Mouse (Mus musculus): ENCODE results near the gene Cks2.

The Cks2 gene

GRCm38 (mm10) chr13:51641424-51641823 lies 3.6 kb upstream of the Cks2 start:
- no peak for DNase-seq

- DNase-seq = peak; percentile 47
Observed at GRCm38 (mm10) chr13:51642171-51642778, 2.8 kb upstream of the Cks2 start.

DNA sequence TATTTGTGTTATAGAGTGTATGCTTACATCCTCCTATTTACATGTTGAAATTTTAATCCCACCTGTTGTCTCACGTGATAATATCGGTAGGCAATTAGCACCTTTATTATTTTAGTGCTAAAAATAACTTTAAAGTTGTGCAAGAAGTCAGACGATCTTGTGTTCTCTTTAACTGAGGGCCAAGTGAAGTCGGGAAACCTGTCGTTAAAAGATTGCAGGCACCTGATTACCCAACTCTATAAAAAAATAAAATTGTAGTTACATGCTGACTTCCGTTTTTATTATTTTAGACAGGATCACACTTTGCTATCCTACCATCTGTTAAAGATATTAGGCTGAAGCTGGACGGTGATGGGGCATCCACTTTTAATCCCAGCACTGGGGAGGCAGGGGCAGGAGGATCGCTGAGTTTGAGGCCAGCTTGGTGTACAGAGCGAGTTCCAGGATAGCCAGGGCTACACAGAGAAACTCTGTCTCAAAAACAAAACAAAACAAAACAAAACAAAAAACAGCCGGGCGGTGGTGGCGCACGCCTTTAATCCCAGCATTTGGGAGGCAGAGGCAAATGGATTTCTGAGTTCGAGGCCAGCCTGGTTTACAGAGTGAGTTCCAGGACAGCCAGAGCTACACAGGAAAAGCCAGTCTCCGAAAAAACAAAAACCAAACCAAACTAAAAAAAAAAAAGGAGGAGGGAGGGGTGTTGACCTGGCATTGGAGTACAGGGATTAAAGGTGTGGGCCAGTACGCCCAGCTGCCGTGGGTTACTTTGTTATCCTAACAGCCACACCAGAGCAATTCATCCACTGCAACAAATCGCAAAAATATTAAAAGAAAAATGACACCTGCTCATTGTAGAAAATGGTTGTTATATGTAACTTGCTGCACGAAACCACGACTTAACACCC lies 856 bp upstream of the Cks2 start:
- no peak for DNase-seq

GRCm38 (mm10) chr13:51645872-51646271 lies 840 bp downstream of the Cks2 start:
- DNase-seq = peak; percentile 40

DNA sequence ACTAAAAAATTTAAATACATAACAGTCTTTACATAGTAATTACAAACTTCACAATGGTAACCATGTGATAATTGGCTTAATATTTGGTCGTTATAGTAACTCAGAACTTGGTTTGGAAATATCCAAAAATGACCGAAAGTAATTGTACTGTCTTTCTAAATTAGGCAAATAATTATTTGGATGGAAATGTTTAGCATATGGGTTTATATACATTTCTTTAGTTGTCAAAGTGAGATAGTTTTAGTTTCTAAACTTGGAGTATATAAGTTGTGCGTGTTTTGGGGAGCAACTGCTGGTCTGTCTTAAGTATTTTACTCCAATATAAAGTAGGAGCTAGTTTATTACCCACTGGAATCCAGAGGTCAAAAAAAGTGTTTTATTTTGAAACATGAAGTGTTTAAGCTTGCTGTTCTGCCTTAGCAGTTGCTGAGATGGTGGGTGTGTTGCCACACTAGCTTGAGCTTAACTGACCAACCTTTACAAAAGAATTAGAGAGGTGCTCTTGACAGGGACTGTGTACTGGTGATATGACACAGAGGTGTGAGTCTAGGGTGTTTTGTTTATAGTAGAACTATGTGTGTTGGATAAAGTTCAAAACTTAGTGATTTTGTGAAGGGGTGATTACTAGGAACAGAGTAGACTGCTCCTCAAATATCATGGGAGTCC lies 1.5 kb downstream of the Cks2 start:
- DNase-seq = no peak

DNA sequence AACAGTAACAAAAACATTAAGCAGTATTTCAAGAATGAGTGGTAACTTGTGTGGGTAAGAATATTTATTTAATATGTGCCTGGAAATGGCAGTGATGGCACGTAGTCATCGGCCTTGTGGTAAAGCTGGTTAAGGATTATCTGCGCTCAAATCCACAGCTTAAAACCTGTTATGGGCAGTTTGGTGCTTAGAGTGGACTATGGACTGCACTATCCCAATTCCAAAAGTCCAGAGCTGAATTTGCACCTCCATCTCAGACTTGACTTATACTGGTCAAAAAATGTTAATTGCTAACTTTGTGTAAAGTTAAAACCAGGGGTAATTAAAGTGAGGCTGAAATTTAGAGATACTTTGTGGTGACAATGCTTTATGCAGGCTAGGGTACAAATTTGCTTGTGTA lies 2.7 kb downstream of the Cks2 start:
- DNase-seq = peak; percentile 45

- no peak for DNase-seq
Observed at GRCm38 (mm10) chr13:51648237-51648636, 3.2 kb downstream of the Cks2 start.

DNA sequence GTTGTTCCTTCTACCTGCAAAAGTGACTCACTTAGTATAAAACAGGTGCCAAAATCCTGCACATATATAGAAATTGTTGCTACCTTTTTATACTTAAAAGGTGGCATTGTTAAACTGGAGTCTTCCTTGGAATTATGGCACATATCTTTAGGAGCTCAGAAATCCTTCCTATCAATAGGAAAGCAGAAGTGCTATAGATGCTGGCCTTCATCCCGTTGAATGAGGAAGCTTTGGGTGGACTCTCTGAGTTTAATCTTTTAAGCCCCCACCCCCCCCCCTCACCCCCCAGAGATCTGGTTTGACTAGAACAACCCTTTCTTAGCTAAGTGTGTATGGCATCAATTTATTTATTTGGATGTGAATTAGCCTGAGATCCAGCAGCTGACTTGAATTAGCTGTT lies 4.7 kb downstream of the Cks2 start:
- DNase-seq = no peak

- DNase-seq = peak; percentile 96
Observed at GRCm38 (mm10) chr13:51651408-51652064, 6.5 kb downstream of the Cks2 start, which contains the start of gene Secisbp2. Secisbp2 (plus strand) TSS chr13:51651697.

GRCm38 (mm10) chr13:51653159-51653558 lies 8.1 kb downstream of the Cks2 start:
- DNase-seq = no peak

DNA sequence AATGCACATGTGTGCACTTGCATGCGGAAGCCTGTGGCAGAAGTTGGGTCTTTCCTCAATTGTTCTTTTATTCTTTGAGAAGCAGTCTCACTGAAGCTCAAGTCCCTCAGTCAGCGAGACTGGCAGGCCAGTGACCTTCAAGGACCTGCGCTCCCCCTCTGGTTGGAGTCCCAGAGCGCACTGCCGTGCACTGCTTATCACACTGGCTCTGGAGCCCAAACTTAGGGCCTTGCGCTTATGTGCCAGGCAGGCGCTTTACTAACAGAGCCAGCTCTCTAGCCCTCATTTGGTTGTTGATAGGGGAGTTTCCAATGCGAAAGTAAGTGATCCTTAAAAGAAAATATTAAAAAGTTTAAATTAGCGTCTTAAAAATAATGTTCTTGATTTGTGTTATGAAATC lies 8.9 kb downstream of the Cks2 start:
- DNase-seq = no peak

- DNase-seq = peak; percentile 44
Observed at GRCm38 (mm10) chr13:51656516-51657235, 11.6 kb downstream of the Cks2 start.

GRCm38 (mm10) chr13:51658094-51658493 lies 13.1 kb downstream of the Cks2 start:
- no peak for DNase-seq

GRCm38 (mm10) chr13:51659573-51659972 lies 14.5 kb downstream of the Cks2 start:
- no peak for DNase-seq

- no peak for DNase-seq
Observed at GRCm38 (mm10) chr13:51663561-51663960, 18.5 kb downstream of the Cks2 start.

- DNase-seq = peak; percentile 50
Observed at GRCm38 (mm10) chr13:51668195-51668594, 23.2 kb downstream of the Cks2 start.

GRCm38 (mm10) chr13:51676641-51677040 lies 31.6 kb downstream of the Cks2 start:
- DNase-seq = no peak

DNA sequence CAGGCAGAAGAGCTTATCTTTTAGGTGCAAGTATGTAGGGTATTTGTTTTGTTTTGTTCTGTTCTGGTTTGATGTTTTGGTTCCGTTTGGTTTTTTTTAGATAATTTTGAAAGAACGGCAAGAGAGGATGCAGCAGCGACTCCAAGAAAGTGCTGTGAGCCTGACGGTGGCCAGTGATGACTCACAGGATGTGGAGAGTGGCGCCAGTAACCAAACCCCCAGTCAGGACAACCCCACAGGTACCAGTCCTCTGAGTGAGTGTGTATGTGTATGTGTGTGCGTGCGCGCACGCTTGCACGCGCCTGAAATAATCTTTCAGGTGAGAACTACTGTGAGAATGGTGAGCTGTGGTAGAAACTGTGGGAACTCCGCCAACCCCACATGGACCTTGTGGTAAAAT lies 32.0 kb downstream of the Cks2 start:
- DNase-seq = no peak

GRCm38 (mm10) chr13:51677630-51678185 lies 32.7 kb downstream of the Cks2 start:
- DNase-seq = no peak

GRCm38 (mm10) chr13:51678687-51679086 lies 33.7 kb downstream of the Cks2 start:
- DNase-seq = no peak

- no peak for DNase-seq
Observed at GRCm38 (mm10) chr13:51679332-51679731, 34.3 kb downstream of the Cks2 start.

- no peak for DNase-seq
Observed at GRCm38 (mm10) chr13:51681076-51681475, 36.0 kb downstream of the Cks2 start.
